10 mouse cellular contexts compared by ENCODE assay signal in the genomic region with DNA sequence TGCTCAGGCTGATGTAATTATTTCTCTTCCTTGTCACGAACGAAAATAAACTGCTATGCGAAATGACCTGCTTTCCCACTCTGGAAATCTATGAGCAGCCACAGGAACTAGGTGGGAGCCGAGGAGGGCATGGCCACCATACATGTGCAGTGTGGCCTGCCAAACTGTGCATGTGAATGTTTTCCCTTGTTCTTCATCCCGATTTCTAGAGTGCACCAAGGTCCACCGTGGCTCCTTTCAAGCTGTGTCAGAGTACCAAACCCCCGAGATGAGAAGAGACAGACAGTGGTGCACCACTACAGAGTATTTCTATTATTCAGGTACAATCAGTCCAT. TPM values are rescaled to one million over a fixed set of nuclear protein-coding genes. Genes with fewer than 3 reads are reported as not detected.
DNase-seq lines count a peak whose midpoint lies in the region; ATAC-seq and TF ChIP-seq lines count a peak whose summit lies in the region.
"Had no signal": no experiment of that assay in that cellular context is flagged by ENCODE, and none has a peak within 500 bp of the region (broad histone marks: within the 10 kb centered on the region; RNA-seq: fewer than 3 reads in every experiment).

No protein-coding gene starts in this region.

- peaks cover 10% of the 10 kb centered on the region for H3K4me1 ChIP-seq in heart, embryonic 15.5 days (replicated peaks)
- H3K4me1 ChIP-seq in E14TG2a.4 (replicated peaks; ENCODE audit: low read depth, low read length): peaks cover 16% of the 10 kb centered on the region
- H3K4me1 ChIP-seq in embryonic facial prominence, embryonic 11.5 days (ENCODE audit: control insufficient read depth, insufficient read depth, low read length): peaks cover 4% of the 10 kb centered on the region; the same call in 1 of the 2 replicates
- 0 out of 2 replicates have a peak, but pooled peaks cover 2% of the 10 kb centered on the region for H3K4me1 ChIP-seq in hindbrain, embryonic 16.5 days (ENCODE audit: control insufficient read depth, insufficient read depth, low read depth, low read length)

- H3K9ac ChIP-seq in heart, embryonic 15.5 days: no peak overlapping the region
- H3K9ac ChIP-seq in embryonic facial prominence, embryonic 11.5 days (replicated peaks; ENCODE audit: low read length): no peak overlapping the region
- peak overlapping the region; percentile 69 for H3K9ac ChIP-seq in hindbrain, embryonic 16.5 days (ENCODE audit: low read depth, low read length)

- ATAC-seq in heart, embryonic 15.5 days (replicated peaks; ENCODE audit: insufficient number of reproducible peaks, insufficient read depth, low FRiP score, low read depth): no peak
- ATAC-seq in embryonic facial prominence, embryonic 11.5 days (replicated peaks; ENCODE audit: insufficient number of reproducible peaks, low FRiP score, low TSS enrichment, low read depth): no peak
- peak; percentile 54; the same call in 1 of the 2 replicates for ATAC-seq in hindbrain, embryonic 16.5 days

- intact Hi-C loops in heart, postnatal 10 days (cut with DNase I): no loop called here

- 21% methylated on average over 7 of the region's 7 CpGs for WGBS in heart, embryonic 15.5 days
- WGBS in embryonic facial prominence, embryonic 11.5 days: 17% methylated on average over 7 of the region's 7 CpGs
- 13% methylated on average over 7 of the region's 7 CpGs for WGBS in hindbrain, embryonic 16.5 days

- no peaks in the 10 kb centered on the region for H3K9me3 ChIP-seq in heart, embryonic 15.5 days (replicated peaks)
- no peaks in the 10 kb centered on the region for H3K9me3 ChIP-seq in E14TG2a.4 (ENCODE audit: low read length)
- H3K9me3 ChIP-seq in embryonic facial prominence, embryonic 11.5 days (replicated peaks; ENCODE audit: control insufficient read depth, low read length): no peaks in the 10 kb centered on the region
- no peaks in the 10 kb centered on the region for H3K9me3 ChIP-seq in hindbrain, embryonic 16.5 days (ENCODE audit: control insufficient read depth, low read length)

- no peak for DNase-seq in heart, postnatal 10 days
- DNase-seq in embryonic facial prominence, embryonic 11.5 days (ENCODE audit: low spot score): no peak
- DNase-seq in gastrocnemius, postnatal 4 days (ENCODE audit: low spot score in 2 of 2): no peak
- no peak for DNase-seq in adrenal gland, adult 2 months
- DNase-seq in layer of hippocampus, adult 9-10 months (ENCODE audit: low spot score): no peak

- peaks cover 17% of the 10 kb centered on the region for H3K27me3 ChIP-seq in heart, embryonic 15.5 days
- peaks cover 35% of the 10 kb centered on the region for H3K27me3 ChIP-seq in E14TG2a.4 (ENCODE audit: insufficient read depth, low read length)
- H3K27me3 ChIP-seq in embryonic facial prominence, embryonic 11.5 days (ENCODE audit: control insufficient read depth, insufficient read depth, low read length): peaks cover 11% of the 10 kb centered on the region
- H3K27me3 ChIP-seq in hindbrain, embryonic 16.5 days (replicated peaks; ENCODE audit: control insufficient read depth, insufficient read depth, low read length): no peaks in the 10 kb centered on the region

- TF ChIP-seq CTCF in E14TG2a.4 (conservative IDR thresholded peaks at IDR 0.05; ENCODE audit: low read length): no peak

- H3K27ac ChIP-seq in heart, embryonic 15.5 days: no peak overlapping the region
- H3K27ac ChIP-seq in embryonic facial prominence, embryonic 11.5 days (replicated peaks; ENCODE audit: low read depth, low read length): no peak overlapping the region
- peak overlapping the region; percentile 81 for H3K27ac ChIP-seq in hindbrain, embryonic 16.5 days (ENCODE audit: low read depth, low read length)

- H3K4me2 ChIP-seq in heart, embryonic 15.5 days: 0 out of 2 replicates have a peak overlapping the region, but pooled peaks have one; percentile 51
- peak overlapping the region; percentile 43; the same call in 1 of the 2 replicates for H3K4me2 ChIP-seq in embryonic facial prominence, embryonic 11.5 days (ENCODE audit: low read depth, low read length)
- H3K4me2 ChIP-seq in hindbrain, embryonic 16.5 days (ENCODE audit: low read length): peak overlapping the region; percentile 54

- H3K36me3 ChIP-seq in heart, embryonic 15.5 days: no peaks in the 10 kb centered on the region
- H3K36me3 ChIP-seq in E14TG2a.4 (ENCODE audit: insufficient read depth, low read length): no peaks in the 10 kb centered on the region
- no peaks in the 10 kb centered on the region for H3K36me3 ChIP-seq in embryonic facial prominence, embryonic 11.5 days (replicated peaks; ENCODE audit: control insufficient read depth, insufficient read depth, low read depth, low read length)
- H3K36me3 ChIP-seq in hindbrain, embryonic 16.5 days (ENCODE audit: control insufficient read depth, insufficient read depth, low read length): no peaks in the 10 kb centered on the region

- no peak overlapping the region for H3K4me3 ChIP-seq in heart, embryonic 15.5 days
- H3K4me3 ChIP-seq in E14TG2a.4 (replicated peaks; ENCODE audit: low read length): peak overlapping the region; percentile 74
- H3K4me3 ChIP-seq in embryonic facial prominence, embryonic 11.5 days (ENCODE audit: low read depth, low read length): no peak overlapping the region
- peak overlapping the region; percentile 49 for H3K4me3 ChIP-seq in hindbrain, embryonic 16.5 days (ENCODE audit: low read length)

RNA-seq across cellular contexts. Expression of a gene that starts 0.2 kb away (rescaled TPM):
- polyA plus RNA-seq in heart, embryonic 15.5 days (2015; fragmentation: Nextera tagmentation; extraction: Ambion mirVana): 0.16 TPM in 1 of 2 replicates, not detected in the other
- total RNA-seq in heart, postnatal 10 days (2021): not detected
- 0.42 and 0.50 TPM in 2 replicates for polyA plus RNA-seq in embryonic facial prominence, embryonic 11.5 days (2014; fragmentation: Nextera tagmentation; extraction: Ambion mirVana)
- polyA plus RNA-seq in hindbrain, embryonic 16.5 days (2015; fragmentation: Nextera tagmentation; extraction: Ambion mirVana): 11.6 and 11.8 TPM in 2 replicates
- total RNA-seq in gastrocnemius, postnatal 4 days (2021): under 1 TPM in 1 of 2 experiments, not detected in 1; 0.07 TPM
- total RNA-seq in adrenal gland, adult 2 months (2021): not detected
- 0.02 TPM in 1 of 2 replicates, not detected in the other for polyA plus RNA-seq in adrenal gland, adult 2 months (2012; rRNA removed)
- total RNA-seq: megakaryocyte progenitor cell, adult 5-6 weeks had no signal
- polyA plus RNA-seq: heart, postnatal 0 days had no signal

RNA-seq across cellular contexts. Expression of a gene that starts 45.8 kb away (rescaled TPM):
- 3.3 and 4.7 TPM in 2 replicates for polyA plus RNA-seq in heart, embryonic 15.5 days (2015; fragmentation: Nextera tagmentation; extraction: Ambion mirVana)
- 1 to 10 TPM in 1 of 2 experiments, under 1 TPM in 1; 0.74 to 1.5 TPM for total RNA-seq in heart, postnatal 10 days (2021)
- 11.3 and 13.1 TPM in 2 replicates for polyA plus RNA-seq in embryonic facial prominence, embryonic 11.5 days (2014; fragmentation: Nextera tagmentation; extraction: Ambion mirVana)
- 2.3 and 3.0 TPM in 2 replicates for polyA plus RNA-seq in hindbrain, embryonic 16.5 days (2015; fragmentation: Nextera tagmentation; extraction: Ambion mirVana)
- under 1 TPM in 1 of 2 experiments, not detected in 1; 0.70 TPM for total RNA-seq in gastrocnemius, postnatal 4 days (2021)
- total RNA-seq in adrenal gland, adult 2 months (2021): under 1 TPM; 0.48 to 0.61 TPM
- polyA plus RNA-seq in adrenal gland, adult 2 months (2012; rRNA removed): 5.1 and 10.0 TPM in 2 replicates

Comparison
In these comparisons a context has a peak if more than half of its experiments do, and no peak if none do; other contexts are left out.
1. H3K4me3 ChIP-seq: peak in E14TG2a.4 (single experiment) and hindbrain, embryonic 16.5 days (single experiment); none in heart, embryonic 15.5 days (single experiment) and embryonic facial prominence, embryonic 11.5 days (single experiment).
2. Peak in every context shown above with its lines, with median percentiles within 50 percentile points of each other: H3K4me2 ChIP-seq.